Mouse (Mus musculus): Measurements from ENCODE around the gene E2f6. TPM values are rescaled to one million over a fixed set of nuclear protein-coding genes. Genes with fewer than 3 reads are reported as not detected.

The E2f6 gene
- total and polyA plus RNA-seq, 3 experiments = 9.3 to 36.1 (median 20.0) TPM

DNA sequence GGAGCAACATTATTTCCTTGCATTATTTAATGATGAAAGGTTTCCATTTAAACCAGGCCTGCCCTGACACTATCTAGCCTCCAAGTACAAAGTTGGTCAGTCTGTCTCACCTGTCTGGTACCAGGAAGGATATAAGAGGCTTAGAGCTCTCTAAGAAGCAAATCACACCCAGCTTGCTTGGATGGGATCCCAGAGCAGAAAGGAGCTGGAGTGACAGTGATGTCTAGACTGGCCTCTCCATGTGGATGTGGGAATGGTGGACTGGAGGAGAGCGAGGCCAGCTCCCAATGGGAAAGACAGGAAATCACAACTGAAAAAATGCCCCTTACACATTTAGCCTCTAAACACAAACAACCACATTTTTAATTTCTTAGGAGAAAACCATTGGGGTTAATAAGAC lies 12.9 kb downstream of the E2f6 start:
- dilution Hi-C loops (cut with MboI; ENCODE audit: extremely low pct_ligation_motif_present, extremely low pct_unique_long_range_greater_than_20kb, low sequenced_read_pairs) = no loop called here
- H3K4me2 ChIP-seq (ENCODE audit: insufficient read depth, low read depth, poor library complexity, severe bottlenecking) = no peak overlapping the region

DNA sequence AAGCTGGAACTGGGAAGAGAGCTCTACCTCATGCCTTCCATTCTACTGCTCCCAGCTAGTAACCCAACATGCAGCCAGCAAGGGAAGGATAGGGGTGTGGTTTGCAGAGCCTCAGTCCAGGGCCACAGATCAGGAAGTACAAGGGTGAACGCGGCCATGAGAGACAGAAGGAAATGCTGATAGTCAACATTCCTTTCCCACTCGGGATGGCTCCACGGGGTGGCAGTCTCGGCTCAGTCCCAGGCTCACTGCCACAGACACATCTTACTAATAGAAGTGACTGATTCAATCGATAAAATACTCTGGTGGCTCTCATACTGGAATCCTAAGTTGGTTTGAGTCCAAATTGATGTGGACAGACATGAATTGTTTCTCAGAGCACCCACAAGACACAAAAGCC lies 17.7 kb downstream of the E2f6 start:
- dilution Hi-C loops (cut with MboI; ENCODE audit: extremely low pct_ligation_motif_present, extremely low pct_unique_long_range_greater_than_20kb, low sequenced_read_pairs) (no loop called here), in situ Hi-C loops (cut with MboI; ENCODE audit: low pct_ligation_motif_present, low pct_unique_long_range_greater_than_20kb, low sequenced_read_pairs) (no loop called here)

More for the DNA sequence above, 12.9 kb downstream of the E2f6 start:
- Histone ChIP-seq H3K79me2 (replicated peaks; ENCODE audit: control insufficient read depth, extremely low read depth, insufficient read depth, poor library complexity, severe bottlenecking) (no peaks in the 10 kb centered on the region), H3K9ac (ENCODE audit: insufficient read depth, low read depth) (no peak overlapping the region), H3K36me3 (replicated peaks in 1 of 2; ENCODE audit: control insufficient read depth in 1 of 2, insufficient read depth in 1 of 2, low read length in 1 of 2) (peaks cover 27 to 81% of the 10 kb centered on the region in 2 experiments), H3K27ac (ENCODE audit: insufficient read depth, low read depth) (no peak overlapping the region), H3K4me3 (replicated peaks in 1 of 3; ENCODE audit: low read depth in 2 of 3, low read length in 2 of 3, poor library complexity in 1 of 3) (no peak overlapping the region), H3K4me1 (ENCODE audit: control insufficient read depth in 1 of 2, insufficient read depth in 2 of 2) (peaks cover 0 to 30% of the 10 kb centered on the region in 2 experiments; a peak in 3 of 4 replicates), H3K9me3 (replicated peaks; ENCODE audit: low read length) (no peaks in the 10 kb centered on the region), H3K27me3 (replicated peaks) (no peaks in the 10 kb centered on the region)
- in situ Hi-C loops (cut with MboI; ENCODE audit: low pct_ligation_motif_present, low pct_unique_long_range_greater_than_20kb, low sequenced_read_pairs) = loop anchor here (25.0 kb wide), 1 partner anchor 439 kb away; the partner anchor contains the start of gene Pdia6
- DNase-seq (ENCODE audit: extremely low read depth) = no peak
- no peak for TF ChIP-seq RCOR1 (conservative IDR thresholded peaks at IDR 0.05; ENCODE audit: low read depth, low read length)
- no peak for TF ChIP-seq POLR2AphosphoS2 (IDR thresholded peaks at IDR 0.05; ENCODE audit: low read depth, low read length)
- TF ChIP-seq ZKSCAN1 (IDR thresholded peaks at IDR 0.05; ENCODE audit: borderline replicate concordance, low read depth, low read length) = no peak
- no peak for TF ChIP-seq GABPA (IDR thresholded peaks at IDR 0.05; ENCODE audit: insufficient replicate concordance, low read depth, low read length)
- TF ChIP-seq PAX5 (IDR thresholded peaks at IDR 0.05; ENCODE audit: low read length) = no peak
- TF ChIP-seq EP300 (IDR thresholded peaks at IDR 0.05; ENCODE audit: low read length) = no peak
- TF ChIP-seq CHD2 (IDR thresholded peaks at IDR 0.05; ENCODE audit: low read length) = no peak
- TF ChIP-seq USF2 (conservative IDR thresholded peaks at IDR 0.05; ENCODE audit: low read depth, low read length) = no peak
- no peak for TF ChIP-seq RAD21 (IDR thresholded peaks at IDR 0.05; ENCODE audit: low read depth, low read length)
- no peak for TF ChIP-seq MYC (IDR thresholded peaks at IDR 0.05; ENCODE audit: low read depth, low read length)
- no peak for TF ChIP-seq UBTF (IDR thresholded peaks at IDR 0.05; ENCODE audit: low read depth, low read length)
- TF ChIP-seq IRF4 (IDR thresholded peaks at IDR 0.05; ENCODE audit: low read depth, low read length) = no peak
- TF ChIP-seq E2F4 (IDR thresholded peaks at IDR 0.05; ENCODE audit: insufficient replicate concordance, low read depth, low read length) = no peak
- TF ChIP-seq MAZ (IDR thresholded peaks at IDR 0.05; ENCODE audit: low read depth, low read length) = no peak
- TF ChIP-seq TCF12 (IDR thresholded peaks at IDR 0.05; ENCODE audit: low read depth, low read length) = no peak
- TF ChIP-seq SMC3 (IDR thresholded peaks at IDR 0.05; ENCODE audit: low read depth, low read length) = no peak

More for the DNA sequence above, 17.7 kb downstream of the E2f6 start:
- Histone ChIP-seq H3K4me2 (ENCODE audit: insufficient read depth, low read depth, poor library complexity, severe bottlenecking) (no peak overlapping the region), H3K27me3 (replicated peaks) (no peaks in the 10 kb centered on the region), H3K27ac (ENCODE audit: insufficient read depth, low read depth) (no peak overlapping the region), H3K4me1 (ENCODE audit: control insufficient read depth in 1 of 2, insufficient read depth in 2 of 2) (peaks cover 0 to 21% of the 10 kb centered on the region in 2 experiments; a peak in 3 of 4 replicates), H3K9me3 (replicated peaks; ENCODE audit: low read length) (no peaks in the 10 kb centered on the region), H3K79me2 (replicated peaks; ENCODE audit: control insufficient read depth, extremely low read depth, insufficient read depth, poor library complexity, severe bottlenecking) (no peaks in the 10 kb centered on the region), H3K4me3 (replicated peaks in 1 of 3; ENCODE audit: low read depth in 2 of 3, low read length in 2 of 3, poor library complexity in 1 of 3) (no peak overlapping the region), H3K9ac (ENCODE audit: insufficient read depth, low read depth) (no peak overlapping the region), H3K36me3 (replicated peaks in 1 of 2; ENCODE audit: control insufficient read depth in 1 of 2, insufficient read depth in 1 of 2, low read length in 1 of 2) (peaks cover 12 to 36% of the 10 kb centered on the region in 2 experiments)
- TF ChIP-seq TBP (conservative IDR thresholded peaks at IDR 0.05; ENCODE audit: low read depth, low read length) = no peak
- TF ChIP-seq SMC3 (IDR thresholded peaks at IDR 0.05; ENCODE audit: low read depth, low read length) = peak; percentile 53
- TF ChIP-seq TCF12 (IDR thresholded peaks at IDR 0.05; ENCODE audit: low read depth, low read length) = no peak
- TF ChIP-seq ELF1 (IDR thresholded peaks at IDR 0.05; ENCODE audit: low read depth, low read length) = peak; percentile 38; the same call in 1 of the 2 replicates
- TF ChIP-seq MAX (IDR thresholded peaks at IDR 0.05; ENCODE audit: low read length) = no peak
- TF ChIP-seq MAFK (IDR thresholded peaks at IDR 0.05; ENCODE audit: insufficient replicate concordance, low read length) = no peak
- TF ChIP-seq CHD1 (IDR thresholded peaks at IDR 0.05; ENCODE audit: low read depth, low read length) = no peak
- peak; percentile 57 for TF ChIP-seq RAD21 (IDR thresholded peaks at IDR 0.05; ENCODE audit: low read depth, low read length)
- no peak for TF ChIP-seq IRF4 (IDR thresholded peaks at IDR 0.05; ENCODE audit: low read depth, low read length)
- TF ChIP-seq CTCF (conservative IDR thresholded peaks at IDR 0.05 in 1 of 2, IDR thresholded peaks at IDR 0.05 in 1 of 2; ENCODE audit: low read depth in 2 of 2, low read length in 2 of 2) = peak in 1 of 2 experiments; percentile 54; a peak in 2 of 4 replicates
- TF ChIP-seq MXI1 (IDR thresholded peaks at IDR 0.05; ENCODE audit: low read depth, low read length) = no peak
- TF ChIP-seq UBTF (IDR thresholded peaks at IDR 0.05; ENCODE audit: low read depth, low read length) = no peak
- no peak for TF ChIP-seq USF1 (IDR thresholded peaks at IDR 0.05; ENCODE audit: low read depth, low read length)
- no peak for DNase-seq (ENCODE audit: extremely low read depth)
